Mouse (Mus musculus): Measurements from ENCODE around the gene Zfp518a. TPM values are rescaled to one million over a fixed set of nuclear protein-coding genes. Genes with fewer than 3 reads are reported as not detected.

Gene Zfp518a
- polyA plus RNA-seq, 1 experiment: not detected

GRCm38 (mm10) chr19:40888887-40889286 lies 5.6 kb upstream of the Zfp518a start:
- Histone ChIP-seq H3K27ac (ENCODE audit: insufficient read depth, low read depth, low read length) (no peak overlapping the region), H3K4me3 (ENCODE audit: insufficient read depth, low read depth, low read length) (no peak overlapping the region), H3K4me1 (ENCODE audit: control insufficient read depth, insufficient read depth, low read length) (no peaks in the 10 kb centered on the region)
- no peak for TF ChIP-seq CTCF (IDR thresholded peaks at IDR 0.05; ENCODE audit: insufficient read depth, low read depth, low read length)
- no peak for TF ChIP-seq POLR2A (IDR thresholded peaks at IDR 0.05; ENCODE audit: insufficient read depth, low read depth, low read length)
- 91% methylated on average over 1 of the region's 1 CpGs for WGBS

GRCm38 (mm10) chr19:40894071-40894506 lies 416 bp upstream of the Zfp518a start:
- TF ChIP-seq POLR2A (IDR thresholded peaks at IDR 0.05; ENCODE audit: insufficient read depth, low read depth, low read length): no peak
- no peak for TF ChIP-seq CTCF (IDR thresholded peaks at IDR 0.05; ENCODE audit: insufficient read depth, low read depth, low read length)
- 49% methylated on average over 21 of the region's 21 CpGs for WGBS
- Histone ChIP-seq H3K4me1 (ENCODE audit: control insufficient read depth, insufficient read depth, low read length) (no peaks in the 10 kb centered on the region), H3K4me3 (ENCODE audit: insufficient read depth, low read depth, low read length) (peak overlapping the region; percentile 63), H3K27ac (ENCODE audit: insufficient read depth, low read depth, low read length) (peak overlapping the region; percentile 28; the same call in 1 of the 2 replicates)

DNA sequence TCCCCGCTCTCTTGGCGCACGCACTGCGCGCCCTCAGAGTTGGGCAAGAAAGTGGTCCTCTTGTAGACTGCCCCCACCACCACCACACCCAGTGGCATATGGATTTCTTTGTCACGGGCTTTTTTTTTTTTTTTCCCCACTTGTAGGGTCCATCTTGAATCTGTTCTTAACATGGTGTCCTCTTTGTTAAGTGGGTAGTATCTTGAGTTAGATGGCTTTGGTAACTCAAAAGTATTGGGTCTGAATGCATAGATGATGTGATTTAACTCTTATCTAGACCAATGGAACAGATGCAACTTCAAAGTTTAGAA lies 843 bp downstream of the Zfp518a start:
- H3K4me1 ChIP-seq (ENCODE audit: control insufficient read depth, insufficient read depth, low read length): no peaks in the 10 kb centered on the region
- H3K4me3 ChIP-seq (ENCODE audit: insufficient read depth, low read depth, low read length): peak overlapping the region; percentile 63
- H3K27ac ChIP-seq (ENCODE audit: insufficient read depth, low read depth, low read length): no peak overlapping the region
- no peak for TF ChIP-seq CTCF (IDR thresholded peaks at IDR 0.05; ENCODE audit: insufficient read depth, low read depth, low read length)
- TF ChIP-seq POLR2A (IDR thresholded peaks at IDR 0.05; ENCODE audit: insufficient read depth, low read depth, low read length): no peak
- WGBS: under 1% methylated on average over 6 of the region's 6 CpGs

DNA sequence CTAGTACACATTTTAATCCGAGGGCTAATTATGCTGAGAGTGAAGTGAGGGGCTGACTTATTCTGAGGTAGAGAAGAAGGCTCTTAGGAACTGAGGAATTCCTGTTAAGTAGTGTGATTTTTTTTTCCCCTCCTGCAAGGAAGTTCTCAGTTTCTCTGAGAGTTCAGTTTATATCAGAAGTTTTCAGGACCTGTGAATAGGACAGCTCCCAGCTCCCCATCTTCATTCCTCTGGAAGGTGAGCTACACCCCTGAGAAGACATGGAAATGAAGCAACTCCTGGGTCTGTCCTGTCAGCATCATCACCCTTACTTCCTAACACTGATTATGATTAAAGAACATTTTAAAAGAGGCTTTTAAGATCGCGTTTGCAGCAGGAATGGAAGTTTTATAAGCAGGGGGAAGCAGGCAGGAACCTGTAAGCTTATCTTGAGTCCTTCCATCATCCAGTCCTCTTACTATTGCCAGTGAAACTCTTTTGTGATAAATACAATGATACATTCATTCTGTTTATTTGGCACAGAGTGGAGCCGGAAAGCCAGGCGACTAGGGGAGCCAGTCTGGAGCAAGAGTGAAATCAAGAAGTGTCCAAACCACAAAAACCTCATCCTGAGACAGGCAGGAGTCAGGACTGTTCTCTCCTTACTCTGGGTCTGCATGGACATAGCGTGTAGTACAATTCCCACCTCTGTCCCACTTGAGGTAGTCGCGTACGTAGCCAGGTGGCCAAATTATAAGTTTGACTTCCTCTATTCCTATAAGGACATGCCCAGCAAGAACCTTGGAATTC lies 37.3 kb downstream of the Zfp518a start:
- TF ChIP-seq POLR2A (IDR thresholded peaks at IDR 0.05; ENCODE audit: insufficient read depth, low read depth, low read length) (no peak), CTCF (IDR thresholded peaks at IDR 0.05; ENCODE audit: insufficient read depth, low read depth, low read length) (no peak)
- no peaks in the 10 kb centered on the region for H3K4me1 ChIP-seq (ENCODE audit: control insufficient read depth, insufficient read depth, low read length)
- H3K27ac ChIP-seq (ENCODE audit: insufficient read depth, low read depth, low read length): no peak overlapping the region
- 64% methylated on average over 9 of the region's 9 CpGs for WGBS
- H3K4me3 ChIP-seq (ENCODE audit: insufficient read depth, low read depth, low read length): no peak overlapping the region

DNA sequence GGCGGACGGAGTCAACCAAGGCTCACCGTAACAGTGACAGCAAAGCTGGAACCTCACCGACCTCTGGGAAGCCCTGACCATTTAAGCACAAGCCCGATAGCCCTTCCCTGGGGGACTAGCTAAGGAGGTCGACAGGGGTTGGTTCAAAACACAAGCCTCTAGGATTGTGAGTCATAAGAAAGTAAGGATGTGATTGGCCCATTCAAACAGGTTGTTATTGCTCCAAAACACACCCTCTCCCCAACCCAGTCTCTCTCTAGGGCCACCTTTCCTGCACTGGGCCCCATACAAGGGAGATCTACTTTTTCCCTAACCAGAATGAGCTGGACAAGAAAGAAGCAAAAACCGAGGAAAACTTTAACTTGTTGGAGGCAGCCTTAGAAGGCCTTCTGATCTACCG lies 40.9 kb downstream of the Zfp518a start:
- no peaks in the 10 kb centered on the region for H3K4me1 ChIP-seq (ENCODE audit: control insufficient read depth, insufficient read depth, low read length)
- no peak overlapping the region for H3K27ac ChIP-seq (ENCODE audit: insufficient read depth, low read depth, low read length)
- WGBS: 67% methylated on average over 8 of the region's 8 CpGs
- no peak for TF ChIP-seq POLR2A (IDR thresholded peaks at IDR 0.05; ENCODE audit: insufficient read depth, low read depth, low read length)
- TF ChIP-seq CTCF (IDR thresholded peaks at IDR 0.05; ENCODE audit: insufficient read depth, low read depth, low read length): no peak
- H3K4me3 ChIP-seq (ENCODE audit: insufficient read depth, low read depth, low read length): no peak overlapping the region

- 48% methylated on average over 5 of the region's 5 CpGs for WGBS
- H3K27ac ChIP-seq (ENCODE audit: insufficient read depth, low read depth, low read length): no peak overlapping the region
- TF ChIP-seq CTCF (IDR thresholded peaks at IDR 0.05; ENCODE audit: insufficient read depth, low read depth, low read length) (no peak), POLR2A (IDR thresholded peaks at IDR 0.05; ENCODE audit: insufficient read depth, low read depth, low read length) (no peak)
- H3K4me1 ChIP-seq (ENCODE audit: control insufficient read depth, insufficient read depth, low read length): no peaks in the 10 kb centered on the region
- no peak overlapping the region for H3K4me3 ChIP-seq (ENCODE audit: insufficient read depth, low read depth, low read length)
These were observed 41.5 kb downstream of the Zfp518a start for GRCm38 (mm10) chr19:40936038-40936437.

- TF ChIP-seq POLR2A (IDR thresholded peaks at IDR 0.05; ENCODE audit: insufficient read depth, low read depth, low read length) (no peak), CTCF (IDR thresholded peaks at IDR 0.05; ENCODE audit: insufficient read depth, low read depth, low read length) (no peak)
- H3K4me1 ChIP-seq (ENCODE audit: control insufficient read depth, insufficient read depth, low read length): no peaks in the 10 kb centered on the region
- no peak overlapping the region for H3K27ac ChIP-seq (ENCODE audit: insufficient read depth, low read depth, low read length)
- 86% methylated on average over 7 of the region's 7 CpGs for WGBS
- no peak overlapping the region for H3K4me3 ChIP-seq (ENCODE audit: insufficient read depth, low read depth, low read length)
These were observed 49.0 kb downstream of the Zfp518a start for GRCm38 (mm10) chr19:40943552-40943951.

- TF ChIP-seq CTCF (IDR thresholded peaks at IDR 0.05; ENCODE audit: insufficient read depth, low read depth, low read length) (no peak), POLR2A (IDR thresholded peaks at IDR 0.05; ENCODE audit: insufficient read depth, low read depth, low read length) (no peak)
- Histone ChIP-seq H3K4me1 (ENCODE audit: control insufficient read depth, insufficient read depth, low read length) (no peaks in the 10 kb centered on the region), H3K27ac (ENCODE audit: insufficient read depth, low read depth, low read length) (no peak overlapping the region), H3K4me3 (ENCODE audit: insufficient read depth, low read depth, low read length) (no peak overlapping the region)
- 86% methylated on average over 4 of the region's 4 CpGs for WGBS
These were observed 52.6 kb downstream of the Zfp518a start for GRCm38 (mm10) chr19:40946937-40947577.

GRCm38 (mm10) chr19:40958981-40959380 lies 64.5 kb downstream of the Zfp518a start:
- H3K4me1 ChIP-seq (ENCODE audit: control insufficient read depth, insufficient read depth, low read length): no peaks in the 10 kb centered on the region
- H3K4me3 ChIP-seq (ENCODE audit: insufficient read depth, low read depth, low read length): no peak overlapping the region
- 43% methylated on average over 1 of the region's 1 CpGs for WGBS
- TF ChIP-seq POLR2A (IDR thresholded peaks at IDR 0.05; ENCODE audit: insufficient read depth, low read depth, low read length) (no peak), CTCF (IDR thresholded peaks at IDR 0.05; ENCODE audit: insufficient read depth, low read depth, low read length) (no peak)
- H3K27ac ChIP-seq (ENCODE audit: insufficient read depth, low read depth, low read length): no peak overlapping the region

All from olfactory bulb, adult 2 months (tissue).